Mouse (Mus musculus): ENCODE data around the gene Pgd.

- peak; percentile 62; the same call in 1 of the 2 replicates for TF ChIP-seq CTCF (IDR thresholded peaks at IDR 0.05; ENCODE audit: borderline replicate concordance, control insufficient read depth, extremely low read depth, insufficient read depth, low read length, poor library complexity)
- TF ChIP-seq POLR2A (IDR thresholded peaks at IDR 0.05; ENCODE audit: control insufficient read depth, extremely low read depth, insufficient read depth, low read length, poor library complexity): no peak
Observed at GRCm38 (mm10) chr4:149144459-149144858, 22.1 kb downstream of the Pgd start.

Data from thymus, adult 2 months (tissue).